Mouse (Mus musculus) telencephalon, adult 2 months (tissue): ENCODE measurements around the gene Tmem56.
A peak's percentile ranks its signal among the peaks of the same experiment; 100 is the strongest.

Experiments used
- DNase-seq: peaks from one replicate; pipeline ENCODE4 v3.0.0-alpha.2; 2011; ENCODE audit warnings: low read depth, low spot score

Gene Tmem56

DNA sequence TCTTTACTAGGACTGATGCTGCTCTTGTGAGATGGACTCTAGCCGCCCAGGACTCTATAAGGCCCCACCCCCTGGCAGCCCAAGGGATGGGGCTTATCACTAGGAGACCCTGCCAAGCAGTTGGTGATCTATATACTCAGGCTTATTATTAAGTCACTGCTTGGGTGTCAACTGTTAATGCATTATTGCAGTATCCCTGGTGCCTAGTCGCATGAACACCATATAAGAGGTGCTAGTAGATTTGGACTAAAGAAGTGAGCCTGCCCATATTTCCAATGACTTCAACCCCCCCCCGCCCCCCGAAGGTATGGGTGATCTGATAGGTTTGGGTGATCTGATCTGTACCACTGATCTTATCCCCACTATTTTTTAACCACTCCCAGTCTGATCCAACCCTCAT lies at the start of gene Tmem56:
Gene Tmem56, minus strand, starts transcription at position 101 of the 400 bp plus-strand sequence.
- DNase-seq: no peak

DNA sequence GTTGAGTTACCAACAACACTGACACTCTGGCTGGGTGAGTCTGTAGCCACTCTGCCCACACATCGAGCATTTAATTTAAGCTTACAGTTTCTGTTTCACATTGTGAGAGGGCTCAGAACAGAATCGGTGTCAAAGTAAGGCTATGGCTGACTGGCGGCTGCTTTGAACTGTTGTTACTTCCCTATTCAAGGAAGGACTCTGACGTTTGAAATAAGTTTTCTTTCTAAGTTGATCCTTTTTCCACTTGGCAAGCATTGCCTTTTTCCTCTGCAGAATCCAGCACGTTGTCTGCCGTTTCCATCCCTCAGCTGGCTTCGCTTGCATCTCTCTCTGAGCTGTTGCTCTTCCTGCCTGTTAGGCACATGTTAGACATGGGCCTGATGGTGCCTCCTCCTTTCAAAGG lies 47.3 kb upstream of the Tmem56 start:
- no peak for DNase-seq

DNA sequence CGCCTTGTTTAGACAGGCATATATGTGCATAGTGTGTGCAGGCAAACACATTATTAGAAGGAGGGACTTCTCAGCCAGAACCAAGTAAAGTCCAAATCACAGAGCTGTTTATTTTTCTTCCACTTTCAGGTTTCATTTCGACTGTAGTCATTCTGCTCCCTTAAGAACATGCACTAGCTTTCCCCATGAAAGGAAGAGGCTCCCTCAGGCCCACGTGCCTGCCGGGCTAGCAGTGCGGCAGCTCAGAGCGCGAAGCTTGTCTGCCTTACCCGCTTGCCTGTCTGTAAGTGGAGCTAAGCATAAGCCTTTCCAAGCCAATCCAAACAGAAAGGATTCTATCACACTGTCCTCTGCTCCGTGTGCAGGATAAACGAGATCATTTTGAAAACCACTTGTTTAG lies 46.7 kb upstream of the Tmem56 start:
- DNase-seq: no peak

DNA sequence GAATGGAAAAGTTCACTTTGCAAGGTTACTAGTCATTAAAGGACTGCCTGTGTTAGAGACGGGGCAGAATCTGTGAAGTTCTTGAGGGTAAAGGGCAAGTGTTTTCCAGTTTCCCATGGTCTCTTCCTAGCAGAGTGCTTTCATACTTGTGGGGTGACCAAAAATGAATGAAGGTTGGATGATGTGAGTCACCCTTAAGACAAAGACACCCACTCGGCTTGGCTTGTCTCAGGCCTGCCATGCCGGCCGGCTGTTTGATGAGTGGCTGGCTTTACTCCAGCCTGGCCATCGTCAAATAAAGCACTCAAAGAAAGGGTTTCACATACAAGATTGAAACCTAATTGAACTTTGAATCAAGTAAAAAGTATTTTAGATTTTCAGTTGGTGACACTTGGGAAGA lies 44.5 kb upstream of the Tmem56 start:
- DNase-seq: no peak

DNA sequence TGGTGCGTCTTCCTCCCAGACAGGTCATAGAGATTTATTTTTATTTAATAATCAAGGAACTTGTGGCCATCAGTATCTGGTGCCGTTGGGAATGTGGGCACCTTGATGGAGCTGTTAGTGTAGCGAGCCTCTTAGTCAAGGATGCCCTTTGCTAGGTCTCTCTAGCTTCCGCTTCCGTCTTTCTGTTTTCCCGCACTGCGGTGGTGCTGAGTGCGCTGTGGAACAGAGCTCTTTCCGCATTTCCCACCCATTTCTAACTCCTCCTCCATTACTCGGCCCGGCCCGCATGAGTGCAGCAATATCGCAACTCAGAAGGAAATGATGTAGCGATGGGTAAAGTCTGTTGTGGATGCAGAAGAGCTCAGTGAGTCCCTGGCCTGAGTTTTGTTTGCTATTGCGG lies 40.5 kb upstream of the Tmem56 start:
- DNase-seq: no peak

DNA sequence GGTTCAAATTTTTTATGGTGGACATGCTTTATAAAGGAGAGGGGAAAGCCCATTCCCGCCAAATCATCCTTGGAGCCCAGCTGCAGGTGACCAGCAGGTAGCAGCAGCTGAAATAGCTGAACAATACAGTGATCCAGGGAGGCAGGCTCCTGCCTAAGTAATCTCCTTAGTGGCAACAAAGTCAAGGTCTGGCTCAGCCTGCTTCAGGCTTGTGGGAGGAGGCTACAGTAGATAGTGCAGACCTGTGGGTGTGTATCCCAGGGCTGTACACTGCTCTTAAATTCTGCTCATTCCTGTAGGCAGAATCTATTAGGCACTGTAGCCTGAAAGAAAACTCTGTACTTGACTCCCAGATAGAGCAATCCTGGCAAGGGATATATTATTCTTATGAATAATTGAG lies 38.0 kb upstream of the Tmem56 start:
- DNase-seq: no peak

DNA sequence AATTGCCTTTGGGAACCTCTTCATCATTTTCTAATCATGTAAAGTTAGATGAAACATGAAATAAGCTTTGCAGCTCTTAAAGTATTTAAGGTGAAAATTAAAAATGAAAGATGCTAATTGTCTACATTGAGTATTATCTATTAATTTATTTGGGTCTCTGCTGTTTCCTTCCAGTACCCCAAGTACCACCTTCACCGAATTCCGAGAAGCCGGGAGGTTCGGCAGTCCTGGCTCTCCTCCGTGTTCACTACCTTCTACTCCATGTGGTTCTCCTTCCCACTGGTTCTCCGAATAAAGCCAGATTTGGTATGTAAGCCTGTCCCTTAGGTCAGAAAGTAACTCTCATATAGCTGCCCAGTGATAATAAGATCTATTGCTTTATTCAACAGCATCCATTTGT lies 37.0 kb upstream of the Tmem56 start:
- no peak for DNase-seq

- no peak for DNase-seq
These were observed 32.6 kb upstream of the Tmem56 start for GRCm38 (mm10) chr3:121315498-121315897.

DNA sequence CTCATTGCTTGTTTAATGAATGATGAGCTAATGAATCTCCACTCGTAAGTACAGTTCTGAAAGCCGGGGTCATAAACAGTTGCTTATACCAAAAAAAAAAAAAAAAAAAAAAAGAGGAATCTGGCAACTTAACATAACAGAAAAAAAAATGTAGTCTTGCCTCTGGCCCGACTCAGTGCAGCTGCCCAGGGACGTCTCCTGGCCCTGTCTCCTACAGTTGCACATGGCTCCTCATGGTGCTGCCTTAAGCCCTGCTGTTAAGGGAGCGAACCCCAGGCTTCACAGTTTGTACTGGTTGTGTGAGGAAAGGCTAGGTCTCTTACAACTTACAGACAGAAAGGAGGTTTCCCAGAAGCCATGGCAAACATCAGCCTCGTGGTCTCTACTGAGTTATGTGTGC lies 31.3 kb upstream of the Tmem56 start:
- DNase-seq: no peak

DNA sequence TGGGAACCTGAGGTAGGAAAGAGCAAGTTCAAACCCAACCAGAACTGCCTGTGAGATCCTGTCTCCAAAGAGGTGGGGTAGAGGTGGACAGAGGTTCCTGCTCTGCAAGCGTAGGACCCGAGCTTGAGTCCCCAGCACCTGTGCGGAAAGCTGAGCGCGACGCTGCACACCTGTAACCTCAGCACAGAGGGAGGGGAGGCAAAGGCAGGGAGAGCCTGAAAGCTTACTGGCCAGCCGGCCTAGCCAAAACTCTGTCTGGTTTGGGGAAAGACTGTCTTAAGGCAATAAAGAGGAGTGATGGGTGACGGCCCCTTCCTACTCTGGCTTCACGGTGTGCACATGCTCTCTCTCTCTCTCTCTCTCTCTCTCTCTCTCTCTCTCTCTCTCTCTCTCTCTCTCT lies 30.1 kb upstream of the Tmem56 start:
- DNase-seq: no peak

GRCm38 (mm10) chr3:121312426-121312825 lies 29.5 kb upstream of the Tmem56 start:
- DNase-seq: no peak

DNA sequence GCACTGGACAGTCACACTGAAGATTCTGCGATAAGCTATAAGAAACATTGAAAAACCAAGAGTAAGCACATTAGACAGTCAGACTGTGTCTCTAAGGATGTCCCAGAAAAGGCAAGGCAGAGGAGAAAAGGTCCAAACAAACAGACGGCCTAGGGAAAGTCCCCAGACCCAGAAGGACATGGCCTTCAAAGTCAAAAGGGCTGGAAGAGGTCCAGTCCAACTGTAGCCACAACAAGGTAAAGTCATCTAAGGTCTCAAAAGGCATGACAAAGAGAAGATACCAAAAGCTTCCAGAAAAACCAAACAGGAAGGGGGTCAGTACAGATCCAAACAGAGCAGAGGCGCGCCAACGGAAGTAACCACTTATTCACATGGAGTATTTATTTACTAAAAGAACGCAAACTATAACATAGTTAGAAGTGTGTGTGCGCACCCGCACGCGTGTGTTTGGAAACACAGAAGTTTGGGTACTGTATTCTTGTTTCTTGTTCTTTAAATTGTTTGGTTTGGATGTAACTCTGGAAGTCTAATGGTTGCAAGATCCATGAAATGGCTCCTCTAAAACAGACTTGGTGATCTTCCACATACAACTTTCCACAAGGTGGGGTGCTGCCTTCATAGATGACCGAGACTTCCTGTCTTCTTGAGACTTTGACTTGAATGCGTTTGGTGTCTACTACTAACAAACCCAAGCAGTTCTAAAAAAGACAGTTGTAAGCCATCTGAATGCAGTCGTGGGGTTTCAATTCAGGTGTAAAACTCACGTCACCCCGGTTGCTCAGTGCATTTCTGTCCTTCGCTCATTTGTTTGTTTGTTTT lies 27.2 kb upstream of the Tmem56 start:
- no peak for DNase-seq

GRCm38 (mm10) chr3:121309429-121309828 lies 26.5 kb upstream of the Tmem56 start:
- DNase-seq: no peak

GRCm38 (mm10) chr3:121308935-121309334 lies 26.0 kb upstream of the Tmem56 start:
- DNase-seq: no peak

DNA sequence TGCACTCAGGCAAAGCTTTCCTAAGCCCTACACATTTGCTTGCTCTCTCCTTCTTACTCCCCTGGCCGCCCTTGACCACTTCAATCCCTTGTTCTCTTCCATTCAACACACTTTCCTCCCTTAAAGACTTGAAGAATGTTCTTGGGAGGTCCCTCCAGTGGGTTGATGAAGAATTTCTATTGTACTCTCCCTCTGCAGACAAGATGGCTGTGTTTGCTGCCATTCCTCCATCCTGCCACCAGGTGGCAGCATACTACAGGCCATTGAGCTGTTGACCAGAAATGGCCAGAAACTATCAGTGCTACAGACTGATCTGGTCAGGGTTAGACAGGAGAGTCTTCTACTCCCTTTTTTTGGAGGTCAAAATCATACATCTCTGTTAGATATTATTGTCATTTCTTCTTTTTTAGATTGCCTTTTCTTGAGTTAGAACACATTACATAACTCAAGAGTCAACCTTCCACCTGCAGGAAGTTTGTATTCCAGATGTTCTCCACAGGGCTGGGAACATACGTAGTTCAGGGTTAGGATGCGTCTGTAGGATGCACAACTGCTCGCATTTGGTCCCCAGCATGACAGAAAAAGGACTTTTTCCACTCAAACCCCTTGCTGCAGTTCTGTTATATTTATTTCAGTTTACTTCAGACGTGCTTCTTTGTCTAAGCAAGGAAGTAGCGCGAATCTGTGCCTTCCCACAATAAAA lies 24.8 kb upstream of the Tmem56 start:
- DNase-seq: peak; percentile 42

- no peak for DNase-seq
These were observed 23.7 kb upstream of the Tmem56 start for GRCm38 (mm10) chr3:121306641-121307040.

GRCm38 (mm10) chr3:121294200-121294599 lies 11.3 kb upstream of the Tmem56 start:
- no peak for DNase-seq

DNA sequence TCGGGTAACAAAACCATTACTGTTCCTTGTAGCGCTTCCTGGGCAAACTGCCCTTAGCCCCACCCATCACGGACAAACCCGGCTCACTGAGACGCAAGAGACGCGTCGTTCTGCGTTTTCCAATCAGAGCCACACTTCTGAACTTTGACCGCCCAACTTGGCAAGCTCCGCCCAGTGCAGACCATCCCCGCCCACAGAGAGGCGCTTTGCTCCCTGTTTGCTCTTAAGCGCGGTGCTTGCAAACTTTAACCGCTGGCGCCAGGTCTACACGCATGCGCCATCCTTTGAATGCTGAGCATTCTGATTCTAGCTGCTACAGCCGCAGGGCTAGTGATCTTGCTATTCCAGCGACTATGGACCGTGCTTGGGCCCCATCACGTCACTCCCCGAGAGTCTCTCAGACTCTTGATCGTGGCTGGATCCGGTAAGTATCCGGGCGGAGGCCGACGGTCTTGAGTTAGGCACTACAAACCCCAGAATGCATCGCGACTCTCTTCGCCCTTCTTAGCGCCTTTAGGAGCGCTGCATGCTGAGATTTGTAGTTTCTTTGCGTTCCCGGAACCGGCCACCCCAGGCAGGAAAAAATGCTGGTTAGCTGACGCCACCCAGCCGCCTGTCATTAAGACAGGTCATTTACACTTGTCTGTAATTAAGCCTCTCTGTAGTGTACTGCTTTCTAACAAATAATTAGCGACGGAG lies 8.8 kb upstream of the Tmem56 start, which contains the start of gene Alg14:
Gene Alg14, plus strand, starts transcription at position 214 of the 699 bp plus-strand sequence.
- DNase-seq: peak; percentile 99

GRCm38 (mm10) chr3:121291225-121291559 lies 8.3 kb upstream of the Tmem56 start:
- no peak for DNase-seq

- DNase-seq: no peak
These were observed 7.8 kb upstream of the Tmem56 start for GRCm38 (mm10) chr3:121290681-121291080.

DNA sequence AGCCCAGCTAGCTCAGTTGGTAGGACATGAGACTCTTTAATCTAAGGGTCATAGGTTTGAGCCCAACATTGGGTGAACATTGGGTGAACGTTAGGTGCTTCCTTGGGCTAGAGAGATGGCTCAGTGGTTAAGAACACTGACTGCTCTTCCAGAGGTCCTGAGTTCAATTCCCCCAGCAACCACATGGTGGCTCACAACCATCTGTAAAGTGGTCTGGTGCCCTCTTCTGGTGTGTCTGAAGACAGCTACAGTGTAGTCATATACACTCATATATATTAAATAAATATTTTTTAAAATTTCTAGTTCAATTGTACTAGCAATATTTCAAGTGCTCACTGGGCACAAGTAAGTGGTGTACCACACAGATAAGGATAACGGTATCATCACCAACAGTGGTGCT lies 4.3 kb upstream of the Tmem56 start:
- DNase-seq: no peak

DNA sequence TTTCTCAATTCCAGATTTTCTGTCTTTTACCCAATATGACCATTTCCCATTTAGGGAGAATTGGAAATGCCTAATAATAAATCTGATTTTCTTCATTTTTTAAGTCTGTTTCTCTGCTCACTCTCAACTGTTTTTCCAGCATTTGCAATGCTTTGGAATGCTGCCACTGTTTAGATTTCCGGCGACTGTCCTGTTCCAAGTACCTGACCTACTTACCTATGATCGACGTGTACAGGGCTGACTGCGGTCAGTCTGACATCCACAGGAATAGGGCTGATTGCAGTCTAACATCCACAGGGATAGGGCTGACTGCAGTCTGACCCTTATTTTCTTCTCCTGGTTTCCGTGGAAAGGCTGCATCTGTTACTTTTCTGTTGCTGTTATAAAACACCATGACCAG lies 2.3 kb upstream of the Tmem56 start:
- no peak for DNase-seq

DNA sequence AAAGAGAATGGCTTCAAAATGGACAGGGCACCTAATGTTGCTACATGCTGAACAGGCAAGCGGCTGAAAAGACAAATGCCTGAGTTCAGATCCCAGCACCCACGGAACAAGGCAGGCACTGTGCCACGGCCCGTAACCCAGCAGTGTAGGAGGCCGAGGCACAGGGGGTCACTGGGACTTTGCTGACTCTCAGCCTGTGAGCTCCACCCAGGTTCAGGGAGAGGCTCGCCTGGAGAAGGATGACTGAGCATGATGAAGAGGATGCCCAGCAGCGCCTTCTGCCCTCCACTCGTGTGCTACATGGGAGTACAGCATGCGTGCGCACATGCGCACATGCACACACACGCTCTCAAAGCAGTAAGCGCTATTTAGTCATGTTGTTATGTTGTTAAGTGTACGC lies 3.2 kb downstream of the Tmem56 start:
- DNase-seq: no peak
